Mouse (Mus musculus) heart, adult 2 months (tissue): ENCODE data around the gene Vmn1r86. TPM values are rescaled to one million over a fixed set of nuclear protein-coding genes. Genes with fewer than 3 reads are reported as not detected.
"Not testable (repeated sequence)": the region's sequence is repeated elsewhere in the genome, so short reads cannot be mapped to it uniquely, and the experiment has no call there.

Experiments used
- DNase-seq, 2 experiments: peaks; one replicate each; pipeline ENCODE4 v3.0.0; 2021
- H3K27ac ChIP-seq: fragments of 200-600 bp; 2 replicates; pipeline ENCODE4 v1.8.1; 2022
- H3K27me3 ChIP-seq: fragments of 200-500 bp; 2 replicates; pipeline ENCODE4 v1.6.1; 2012; ENCODE audit warnings: mild to moderate bottlenecking, low read length, inconsistent platforms, mixed read lengths; ENCODE audit not compliant: control insufficient read depth, insufficient read depth
- H3K36me3 ChIP-seq: fragments of 200-500 bp; 2 replicates; pipeline ENCODE4 v1.6.1; 2012; ENCODE audit warnings: low read length, inconsistent platforms; ENCODE audit not compliant: control insufficient read depth, insufficient read depth
- H3K4me1 ChIP-seq: fragments of 200-500 bp; 2 replicates; pipeline ENCODE4 v1.6.1; 2011; ENCODE audit warnings: low read length; ENCODE audit not compliant: control insufficient read depth, insufficient read depth
- H3K4me3 ChIP-seq: fragments of 200-600 bp; 2 replicates; pipeline ENCODE4 v1.8.1; 2022
- H3K79me2 ChIP-seq: fragments of 200-500 bp; replicated peaks from 2 replicates; pipeline ENCODE4 v1.6.1; 2012; ENCODE audit warnings: mild to moderate bottlenecking, inconsistent platforms, low read length, moderate library complexity, mixed read lengths; ENCODE audit not compliant: control insufficient read depth, insufficient read depth
- H3K9ac ChIP-seq: fragments of 200-500 bp; 2 replicates; pipeline ENCODE4 v1.6.1; 2012; ENCODE audit warnings: low read depth, mild to moderate bottlenecking, control low read depth, inconsistent platforms, low read length, mixed read lengths
- CTCF ChIP-seq: fragments of 200-600 bp; IDR thresholded peaks from 2 replicates; pipeline ENCODE4 v1.8.1; 2022; ENCODE audit warnings: antibody characterized with exemption, mild to moderate bottlenecking, moderate library complexity
- EP300 ChIP-seq: fragments of 200-500 bp; IDR thresholded peaks from 2 replicates; pipeline ENCODE4 v1.6.1; 2011; ENCODE audit warnings: low read depth, low read length, control low read depth; ENCODE audit not compliant: insufficient read depth
- POLR2A ChIP-seq: fragments of 200-500 bp; IDR thresholded peaks from 2 replicates; pipeline ENCODE4 v1.6.1; 2011; ENCODE audit warnings: mild to moderate bottlenecking, low read depth, low read length, control low read depth; ENCODE audit not compliant: insufficient read depth
- WGBS: fragments of 180-500 bp; shearing (Covaris S2); methylation state at CpG from one replicate; pipeline ENCODE4 v1.1.7; 2018; 5-methylcytosine and 5-hydroxymethylcytosine counted together
- intact Hi-C: fragments of 180-260 bp; cut with DNase I; formaldehyde crosslinking; loops from one replicate; pipeline ENCODE4 v1.15.1; 2025
- long read RNA-seq: library from polyadenylated mRNA; stranded (forward); transcript quantifications from one replicate; pipeline ENCODE4 v2.0.0, GENCODE M21; 2021
- polyA plus RNA-seq: library from polyadenylated mRNA; depleted of rRNA; stranded (reverse); fragments of >200 nt; gene quantifications from 2 replicates; pipeline ENCODE4 v1.2.3, GENCODE M21; 2012; rRNA removed
- total RNA-seq, 2 experiments: library from RNA; stranded (reverse); gene quantifications; 2 replicates each; pipeline ENCODE4 v1.2.3; 2021

The Vmn1r86 gene
- total RNA-seq (not detected), polyA plus RNA-seq (not detected in 2 replicates)
- long read RNA-seq: 0 reads

GRCm38 (mm10) chr7:13119817-13120216 lies at the start of gene Vmn1r86:
Vmn1r86 (minus strand) TSS chr7:13119917.
- H3K4me3 ChIP-seq: no peak within 1 kb of the TSS
- intact Hi-C loops: no loop called here
- no peaks in the 10 kb centered on the region for H3K79me2 ChIP-seq
- no peaks in the 10 kb centered on the region for H3K27me3 ChIP-seq
- TF ChIP-seq EP300 (no peak), POLR2A (no peak), CTCF (no peak)
- no peak within 1 kb of the TSS for H3K27ac ChIP-seq
- H3K9ac ChIP-seq: no peak within 1 kb of the TSS
- no peaks in the 10 kb centered on the region for H3K4me1 ChIP-seq
- no peaks in the 10 kb centered on the region for H3K36me3 ChIP-seq
- DNase-seq: no peak

- no peak for TF ChIP-seq EP300
- TF ChIP-seq POLR2A: no peak
- TF ChIP-seq CTCF: no peak
- H3K36me3 ChIP-seq: no peaks in the 10 kb centered on the region
- no peaks in the 10 kb centered on the region for H3K4me1 ChIP-seq
- H3K27ac ChIP-seq: no peak within 1 kb of the TSS
- no peaks in the 10 kb centered on the region for H3K27me3 ChIP-seq
- H3K4me3 ChIP-seq: no peak within 1 kb of the TSS
- intact Hi-C loops: no loop called here
- no peaks in the 10 kb centered on the region for H3K79me2 ChIP-seq
- DNase-seq: no peak
- no peak within 1 kb of the TSS for H3K9ac ChIP-seq
These were observed 39.6 kb upstream of the Vmn1r86 start, which contains the start of gene Vmn1r88 for GRCm38 (mm10) chr7:13159268-13159667. Vmn1r88 (plus strand) TSS chr7:13159568.

- no peaks in the 10 kb centered on the region for H3K4me1 ChIP-seq
- 68% methylated on average over 1 of the region's 1 CpGs for WGBS
- no peak within 1 kb of the TSS for H3K4me3 ChIP-seq
- no peak within 1 kb of the TSS for H3K9ac ChIP-seq
- TF ChIP-seq POLR2A: no peak
- TF ChIP-seq EP300: no peak
- TF ChIP-seq CTCF: no peak
- H3K27ac ChIP-seq: no peak within 1 kb of the TSS
- H3K27me3 ChIP-seq: no peaks in the 10 kb centered on the region
- DNase-seq: no peak
- no peaks in the 10 kb centered on the region for H3K36me3 ChIP-seq
- intact Hi-C loops: no loop called here
- H3K79me2 ChIP-seq: no peaks in the 10 kb centered on the region
These were observed 20.3 kb upstream of the Vmn1r86 start, which contains the start of gene Vmn1r87 for GRCm38 (mm10) chr7:13140057-13140456. Vmn1r87 (minus strand) TSS chr7:13140157.

DNA sequence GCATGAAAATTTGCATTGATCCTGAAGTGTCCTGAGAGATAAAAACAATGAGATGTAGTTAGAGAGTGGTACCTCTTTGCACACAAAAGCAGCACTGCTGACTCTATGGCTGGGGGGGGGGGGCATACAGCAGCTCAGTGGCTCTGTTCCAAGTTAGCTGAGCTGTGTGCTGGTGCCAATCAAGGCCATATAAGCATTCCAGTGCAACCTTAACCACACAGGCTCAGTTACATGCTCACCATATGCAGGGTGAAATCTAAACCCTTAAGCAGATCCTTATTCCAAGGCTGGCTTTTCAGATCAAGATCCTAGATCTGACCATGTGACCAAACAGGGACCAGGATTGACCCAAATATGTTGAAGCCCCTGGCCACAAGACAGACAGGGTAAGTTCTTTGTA lies 17.6 kb upstream of the Vmn1r86 start:
- Histone ChIP-seq H3K27me3 (no peaks in the 10 kb centered on the region), H3K79me2 (no peaks in the 10 kb centered on the region), H3K4me3 (no peak overlapping the region), H3K27ac (no peak overlapping the region), H3K36me3 (no peaks in the 10 kb centered on the region), H3K9ac (no peak overlapping the region), H3K4me1 (no peaks in the 10 kb centered on the region)
- DNase-seq: no peak
- TF ChIP-seq EP300 (no peak), CTCF (no peak), POLR2A (no peak)
- intact Hi-C loops: no loop called here

DNA sequence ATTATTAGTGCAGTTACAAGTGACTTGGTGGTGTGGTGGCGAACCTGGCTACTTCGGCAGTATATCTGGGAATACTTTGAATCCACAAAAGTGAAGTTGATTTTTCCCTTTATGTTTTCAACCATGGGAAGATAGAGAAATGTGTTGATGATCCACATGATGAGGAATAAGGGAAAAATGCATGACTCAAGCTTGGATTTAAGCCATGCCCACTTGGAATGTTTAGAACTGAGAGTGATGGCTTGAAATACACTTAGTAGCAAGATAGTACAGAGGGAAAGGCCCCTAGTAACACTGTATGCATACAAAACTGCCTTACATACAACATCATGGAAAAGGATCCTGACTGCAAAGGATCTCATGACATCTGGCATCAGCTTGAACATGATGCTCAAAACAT lies 12.1 kb upstream of the Vmn1r86 start:
- intact Hi-C loops: no loop called here
- TF ChIP-seq CTCF (no peak), EP300 (no peak), POLR2A (no peak)
- WGBS: 71% methylated on average over 2 of the region's 2 CpGs
- Histone ChIP-seq H3K9ac (no peak overlapping the region), H3K27me3 (no peaks in the 10 kb centered on the region), H3K4me3 (no peak overlapping the region), H3K36me3 (no peaks in the 10 kb centered on the region), H3K4me1 (no peaks in the 10 kb centered on the region), H3K79me2 (no peaks in the 10 kb centered on the region), H3K27ac (no peak overlapping the region)
- no peak for DNase-seq

DNA sequence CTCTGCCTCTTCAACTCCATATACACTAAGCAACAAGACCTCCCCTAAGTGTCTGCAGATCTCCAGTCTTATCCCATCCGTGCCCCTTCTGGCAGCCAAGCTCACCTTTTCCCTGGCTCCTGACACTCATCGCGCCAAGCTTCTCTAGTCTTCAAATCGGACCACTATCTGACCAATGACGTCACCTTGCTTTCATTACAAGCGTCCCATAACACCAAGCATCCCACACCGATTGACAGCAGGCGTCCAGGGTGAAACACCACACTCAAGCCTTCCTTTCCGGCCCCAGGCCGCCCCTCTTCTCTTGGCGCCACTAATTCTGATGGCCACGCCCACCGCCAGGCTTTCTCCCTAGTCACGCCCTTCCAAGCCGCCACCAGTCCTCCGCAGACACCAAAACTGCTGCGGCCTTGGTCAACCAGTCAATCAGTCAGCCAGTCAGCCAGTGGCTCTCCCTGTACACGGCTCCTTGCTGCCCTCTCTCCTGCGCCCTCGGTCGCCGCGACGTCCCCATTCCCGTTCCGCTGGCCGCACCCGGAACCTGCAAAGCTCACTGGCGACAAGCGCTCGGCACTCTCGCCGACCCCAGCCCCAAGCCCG lies 3.9 kb upstream of the Vmn1r86 start:
- H3K79me2 ChIP-seq, H3K4me3 ChIP-seq, H3K9ac ChIP-seq, H3K27ac ChIP-seq, H3K27me3 ChIP-seq, H3K4me1 ChIP-seq, intact Hi-C loops, H3K36me3 ChIP-seq: not testable (repeated sequence)
- peak; percentile 18 to 29 for DNase-seq
- under 1% methylated on average over 16 of the region's 34 CpGs for WGBS
